ENCODE assay signal across 8 mouse cellular contexts in genomic region chr13:104287366-104288225, GRCm38 (mm10). TPM values are rescaled to one million over a fixed set of nuclear protein-coding genes. Genes with fewer than 3 reads are reported as not detected.
DNase-seq lines count a peak whose midpoint lies in the region; ATAC-seq and TF ChIP-seq lines count a peak whose summit lies in the region.

Adamts6 (plus strand) TSS chr13:104287835.

- H3K27me3 ChIP-seq in embryonic facial prominence, embryonic 14.5 days (replicated peaks; ENCODE audit: control insufficient read depth, insufficient read depth, low read length), result no peaks in the 10 kb centered on the region
- H3K27me3 ChIP-seq in hindbrain, postnatal 0 days (ENCODE audit: insufficient read depth, low read length), result no peaks in the 10 kb centered on the region
- no peaks in the 10 kb centered on the region for H3K27me3 ChIP-seq in liver, embryonic 14.5 days (ENCODE audit: control insufficient read depth, insufficient read depth, low read length)

- no peak for TF ChIP-seq CTCF in layer of hippocampus, adult 2 months (conservative IDR thresholded peaks at IDR 0.05)
- no peak for TF ChIP-seq CTCF in hindbrain, postnatal 0 days (IDR thresholded peaks at IDR 0.05; ENCODE audit: low read depth)
- TF ChIP-seq CTCF in liver, embryonic 14.5 days (IDR thresholded peaks at IDR 0.05; ENCODE audit: low read depth), result no peak

- no peak for DNase-seq in layer of hippocampus, adult 2 months (ENCODE audit: low spot score in 2 of 2)
- no peak for DNase-seq in layer of hippocampus, adult 9-11 months
- DNase-seq in Muller cell, postnatal 12 days (ENCODE audit: inconsistent ontology term), result peak; percentile 62
- peak; percentile 56 for DNase-seq in embryonic facial prominence, embryonic 14.5 days (ENCODE audit: low spot score)
- peak; percentile 37 for DNase-seq in hindbrain, postnatal 0 days (ENCODE audit: low spot score)
- peak in 1 of 3 experiments; percentile 19 for DNase-seq in liver, embryonic 14.5 days (ENCODE audit: low read depth in 3 of 3, low spot score in 3 of 3)
- DNase-seq in right cerebral cortex, postnatal 36 days (ENCODE audit: low spot score in 2 of 2), result no peak

- no peak for TF ChIP-seq EP300 in liver, embryonic 14.5 days (IDR thresholded peaks at IDR 0.05; ENCODE audit: low read depth)

- ATAC-seq in embryonic facial prominence, embryonic 14.5 days (ENCODE audit: low read depth), result no peak
- ATAC-seq in hindbrain, postnatal 0 days, result no peak
- no peak for ATAC-seq in liver, embryonic 14.5 days (ENCODE audit: insufficient read depth)
- ATAC-seq in neutrophil, adult 5-6 weeks (ENCODE audit: extremely low read depth, insufficient number of reproducible peaks, low FRiP score, poor library complexity, severe bottlenecking), result no peak

- H3K27ac ChIP-seq in layer of hippocampus, adult 2 months, result peak within 1 kb of the TSS; percentile 94
- H3K27ac ChIP-seq in embryonic facial prominence, embryonic 14.5 days (replicated peaks; ENCODE audit: low read depth, low read length), result peak within 1 kb of the TSS; percentile 82
- H3K27ac ChIP-seq in hindbrain, postnatal 0 days, result peak within 1 kb of the TSS; percentile 64
- H3K27ac ChIP-seq in liver, embryonic 14.5 days, result no peak within 1 kb of the TSS; the same call in 1 of the 2 replicates

- peak within 1 kb of the TSS; percentile 62 for H3K4me3 ChIP-seq in layer of hippocampus, adult 2 months
- H3K4me3 ChIP-seq in embryonic facial prominence, embryonic 14.5 days (ENCODE audit: low read depth, low read length), result peak within 1 kb of the TSS; percentile 39
- H3K4me3 ChIP-seq in hindbrain, postnatal 0 days (ENCODE audit: low read length), result peak within 1 kb of the TSS; percentile 40
- H3K4me3 ChIP-seq in liver, embryonic 14.5 days (ENCODE audit: insufficient read depth in 1 of 2, low read depth in 2 of 2, low read length in 2 of 2), result peak within 1 kb of the TSS; percentile 64 to 66

- no peaks in the 10 kb centered on the region for H3K9me3 ChIP-seq in embryonic facial prominence, embryonic 14.5 days (ENCODE audit: control insufficient read depth, low read length)
- H3K9me3 ChIP-seq in hindbrain, postnatal 0 days (ENCODE audit: low read length), result no peaks in the 10 kb centered on the region
- no peaks in the 10 kb centered on the region for H3K9me3 ChIP-seq in liver, embryonic 14.5 days (ENCODE audit: control insufficient read depth, low read length)

- under 1% methylated on average over 23 of the region's 23 CpGs for WGBS in embryonic facial prominence, embryonic 14.5 days
- under 1% methylated on average over 23 of the region's 23 CpGs for WGBS in hindbrain, postnatal 0 days
- under 1% methylated on average over 23 of the region's 23 CpGs for WGBS in liver, embryonic 14.5 days (ENCODE audit: insufficient replicate concordance)

- H3K36me3 ChIP-seq in embryonic facial prominence, embryonic 14.5 days (ENCODE audit: control insufficient read depth, insufficient read depth, low read length), result no peaks in the 10 kb centered on the region
- no peaks in the 10 kb centered on the region for H3K36me3 ChIP-seq in hindbrain, postnatal 0 days (ENCODE audit: insufficient read depth, low read length)
- no peaks in the 10 kb centered on the region for H3K36me3 ChIP-seq in liver, embryonic 14.5 days (replicated peaks; ENCODE audit: control insufficient read depth, insufficient read depth, low read depth)

- H3K9ac ChIP-seq in embryonic facial prominence, embryonic 14.5 days (ENCODE audit: low read depth, low read length), result peak within 1 kb of the TSS; percentile 63
- H3K9ac ChIP-seq in hindbrain, postnatal 0 days (replicated peaks; ENCODE audit: low read length), result peak within 1 kb of the TSS; percentile 48
- peak within 1 kb of the TSS; percentile 54 for H3K9ac ChIP-seq in liver, embryonic 14.5 days (replicated peaks)

- H3K4me1 ChIP-seq in embryonic facial prominence, embryonic 14.5 days (ENCODE audit: control insufficient read depth, insufficient read depth, low read length), result no peaks in the 10 kb centered on the region
- peaks cover 3% of the 10 kb centered on the region; the same call in 1 of the 2 replicates for H3K4me1 ChIP-seq in hindbrain, postnatal 0 days (ENCODE audit: insufficient read depth, low read length)
- peaks cover 0 to 2% of the 10 kb centered on the region in 2 experiments; a peak in 1 of 4 replicates for H3K4me1 ChIP-seq in liver, embryonic 14.5 days (replicated peaks; ENCODE audit: control insufficient read depth in 2 of 2, insufficient read depth in 2 of 2, low read length in 1 of 2)

- H3K4me2 ChIP-seq in embryonic facial prominence, embryonic 14.5 days (ENCODE audit: low read depth, low read length), result peak within 1 kb of the TSS; percentile 62
- peak within 1 kb of the TSS; percentile 77 for H3K4me2 ChIP-seq in hindbrain, postnatal 0 days (ENCODE audit: low read depth, low read length)
- peak within 1 kb of the TSS; percentile 89 for H3K4me2 ChIP-seq in liver, embryonic 14.5 days (ENCODE audit: low read depth)

RNA-seq across cellular contexts. Expression of gene Adamts6, which starts in this region (rescaled TPM):
- total RNA-seq in layer of hippocampus, adult 2 months (2021), result 1 to 10 TPM; 3.8 to 4.6 TPM
- 3.1 and 4.5 TPM in 2 replicates for polyA plus RNA-seq in embryonic facial prominence, embryonic 14.5 days (2014; fragmentation: Nextera tagmentation; extraction: Ambion mirVana)
- 6.1 and 8.9 TPM in 2 replicates for total RNA-seq in hindbrain, postnatal 0 days (2014; rRNA removed)
- 1.1 TPM in 2 replicates for polyA plus RNA-seq in hindbrain, postnatal 0 days (2015; fragmentation: Nextera tagmentation; extraction: Ambion mirVana)
- polyA plus RNA-seq in liver, embryonic 14.5 days (2012; rRNA removed), result 0.29 and 0.35 TPM in 2 replicates
- 0.08 and 0.11 TPM in 2 replicates for polyA plus RNA-seq in liver, embryonic 14.5 days (2014; fragmentation: Nextera tagmentation; extraction: Ambion mirVana)
- 28.4 and 36.1 TPM in 2 replicates for total RNA-seq in neutrophil, adult 5-6 weeks (2017)

Comparison
In these comparisons a context has a peak if more than half of its experiments do, and no peak if none do; other contexts are left out.
1. DNase-seq: peak in Muller cell, postnatal 12 days (single experiment), embryonic facial prominence, embryonic 14.5 days (single experiment) and hindbrain, postnatal 0 days (single experiment); none in layer of hippocampus, adult 2 months (0 of 2), layer of hippocampus, adult 9-11 months (single experiment) and right cerebral cortex, postnatal 36 days (0 of 2).
2. Peak in every context shown above with its lines, with median percentiles within 50 percentile points of each other: H3K4me3 ChIP-seq, H3K4me2 ChIP-seq and H3K9ac ChIP-seq.